Mouse (Mus musculus) NIH3T3 (cell line): ENCODE measurements around the gene Calhm3.
A peak's percentile ranks its signal among the peaks of the same experiment; 100 is the strongest.
"Not testable (repeated sequence)": the region's sequence is repeated elsewhere in the genome, so short reads cannot be mapped to it uniquely, and the experiment has no call there.

Source experiments
- DNase-seq: peaks from one replicate; pipeline ENCODE4 v3.0.0-alpha.2; 2012; ENCODE audit warnings: low read depth

Calhm3 gene

DNA sequence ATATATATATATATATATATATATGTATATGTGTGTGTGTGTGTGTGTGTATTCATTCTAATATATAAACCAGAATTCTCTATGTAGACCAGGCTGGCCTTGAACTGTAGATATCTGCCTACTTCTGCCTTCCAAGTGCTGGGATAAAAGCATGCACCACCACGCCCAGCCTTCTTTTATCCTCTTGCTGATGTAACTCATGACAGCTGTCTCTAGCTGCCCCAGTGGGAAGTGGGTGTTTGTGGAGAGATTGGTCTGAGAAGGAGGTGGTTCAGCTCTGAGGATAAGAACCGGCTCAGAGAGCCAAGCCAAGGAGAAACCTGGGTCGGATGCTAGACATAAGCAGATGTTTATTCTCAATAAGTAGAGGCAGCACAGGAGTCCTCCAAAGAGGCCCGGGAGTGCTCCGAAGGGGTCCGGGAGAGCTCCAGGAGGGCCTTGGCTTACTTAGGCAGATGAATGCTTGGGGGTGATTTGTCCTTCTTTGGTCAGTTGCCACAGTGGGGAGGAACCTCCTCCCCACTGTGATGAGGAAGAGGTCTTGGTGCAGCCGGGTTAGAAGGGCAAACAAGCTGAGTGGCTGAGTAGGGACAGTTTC is 10.2 kb upstream of the Calhm3 start:
- no peak for DNase-seq

DNA sequence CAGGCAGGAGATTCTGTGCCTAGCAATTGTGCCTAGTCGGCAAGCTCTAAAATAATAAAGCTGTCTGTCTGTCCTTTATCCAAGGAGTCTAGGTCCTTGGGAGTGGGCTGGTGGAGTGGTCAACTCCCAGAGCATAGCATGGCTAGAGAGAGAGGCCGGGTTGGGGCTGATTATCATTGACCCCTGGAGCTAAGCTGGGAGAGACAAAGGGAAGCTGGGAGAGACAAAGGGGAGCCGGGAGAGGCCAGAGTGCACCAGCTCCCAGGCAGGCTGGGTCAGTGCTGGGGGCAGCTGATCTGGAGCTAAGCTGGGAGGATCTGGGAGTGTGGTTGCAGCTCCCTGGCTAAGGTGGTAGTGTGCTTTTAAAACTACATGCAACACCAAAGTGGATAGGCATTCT is 9.2 kb upstream of the Calhm3 start:
- no peak for DNase-seq

DNA sequence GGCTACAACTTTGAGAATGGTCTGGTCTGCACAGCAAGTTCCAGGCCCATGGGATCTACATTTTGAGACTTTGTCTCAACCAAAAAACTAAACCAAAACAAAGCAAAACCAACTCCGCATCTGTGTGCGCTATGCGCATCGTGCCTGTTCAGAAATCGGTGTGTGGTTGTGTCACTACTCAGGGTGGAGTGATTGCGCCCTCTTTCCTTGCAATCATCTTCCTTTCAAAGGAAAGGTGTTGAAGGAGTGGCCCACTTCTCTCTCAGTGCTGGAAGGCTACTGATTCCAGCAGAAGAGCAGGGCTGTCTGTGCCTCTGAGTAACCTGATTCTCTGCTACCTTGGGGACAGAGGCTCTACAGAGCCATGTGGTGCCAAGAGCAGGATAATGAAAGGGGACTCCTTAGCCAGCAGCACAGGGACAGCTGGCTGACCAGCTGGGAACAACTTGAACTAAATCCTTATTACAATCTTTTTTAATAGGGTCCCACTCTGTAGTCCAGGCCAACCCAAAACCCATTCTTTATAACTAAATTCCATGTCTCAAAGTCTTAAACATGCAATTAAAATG is 5.7 kb upstream of the Calhm3 start:
- DNase-seq = no peak

- no peak for DNase-seq
Measured at GRCm38 (mm10) chr19:47161669-47162068, 4.1 kb upstream of the Calhm3 start.

GRCm38 (mm10) chr19:47153767-47154166 is 3.8 kb downstream of the Calhm3 start:
- no peak for DNase-seq

- DNase-seq = no peak
Measured at GRCm38 (mm10) chr19:47152062-47152369, 5.5 kb downstream of the Calhm3 start.

GRCm38 (mm10) chr19:47151332-47152061 is 6.1 kb downstream of the Calhm3 start:
- DNase-seq = no peak

DNA sequence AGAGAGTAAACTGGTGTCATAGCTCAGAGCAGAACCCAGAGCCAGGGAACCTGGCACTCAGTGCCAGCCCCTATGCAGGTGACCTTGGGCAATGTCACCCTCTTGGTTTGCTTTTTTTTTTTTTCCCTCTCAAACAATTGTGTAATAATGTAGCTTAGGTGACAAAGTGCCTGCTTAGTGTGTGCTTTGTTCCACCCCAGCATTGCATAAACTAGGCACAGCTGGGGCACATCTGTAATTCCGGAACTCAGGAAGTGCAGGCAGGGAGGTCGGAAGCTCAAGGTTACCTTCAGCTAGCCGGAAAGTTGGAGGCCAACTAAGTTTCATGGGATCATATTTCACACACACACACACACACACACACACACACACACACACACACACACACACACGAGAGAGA is 7.7 kb downstream of the Calhm3 start:
- DNase-seq = no peak

DNA sequence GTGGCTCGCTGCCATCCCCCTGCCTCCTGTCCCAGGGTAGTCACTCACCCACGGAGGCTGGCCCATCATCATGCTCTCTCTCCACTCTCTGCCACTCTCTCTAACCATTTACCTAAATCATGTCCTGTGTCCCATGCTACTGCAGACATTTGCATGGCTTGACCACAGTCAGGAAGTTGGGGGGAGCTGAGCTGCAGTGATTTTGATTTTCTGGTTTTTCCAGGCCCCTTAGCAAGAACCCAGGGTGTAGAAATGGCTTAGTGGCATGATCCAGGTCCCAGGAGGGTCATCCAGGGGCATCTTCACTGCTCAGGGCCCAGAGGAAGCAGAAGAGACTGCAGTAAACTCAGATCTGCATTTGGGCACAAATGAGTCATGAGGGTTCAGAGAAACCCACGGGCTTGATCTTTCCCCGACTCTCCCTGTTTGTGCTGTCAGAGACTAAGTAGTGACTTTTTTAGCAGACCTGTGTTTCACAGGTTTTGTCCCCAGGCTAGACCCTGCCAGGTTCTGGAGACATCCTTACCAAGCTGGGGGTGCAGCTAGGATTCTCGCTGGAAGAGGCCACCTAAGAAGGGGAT is 9.2 kb downstream of the Calhm3 start:
- no peak for DNase-seq

DNA sequence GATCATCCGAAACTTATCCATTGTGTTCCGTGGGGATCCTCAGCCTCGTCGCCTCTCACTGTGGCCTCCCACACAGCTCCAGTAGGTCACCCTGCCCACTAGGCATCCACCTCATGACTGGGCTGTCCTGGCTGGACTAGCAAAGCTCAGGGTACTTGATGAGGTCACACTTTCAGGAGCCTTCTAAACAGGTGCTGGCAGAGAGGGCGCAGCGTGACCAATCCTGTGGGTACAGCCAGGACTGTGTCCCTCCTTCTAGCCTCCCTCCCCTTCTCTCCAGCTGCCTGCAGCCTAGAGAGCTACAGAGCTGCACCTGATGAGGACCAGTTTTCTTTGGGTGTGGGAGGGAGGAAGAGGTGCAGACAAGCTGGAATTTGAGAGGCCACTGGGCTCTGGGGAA is 13.4 kb downstream of the Calhm3 start, which contains the start of gene Calhm1:
TSS of gene Calhm1 (minus strand) at position 101 of the 400 bp plus-strand sequence.
- DNase-seq = no peak

- peak; percentile 67 for DNase-seq
Measured at GRCm38 (mm10) chr19:47142438-47142837, 15.1 kb downstream of the Calhm3 start.

DNA sequence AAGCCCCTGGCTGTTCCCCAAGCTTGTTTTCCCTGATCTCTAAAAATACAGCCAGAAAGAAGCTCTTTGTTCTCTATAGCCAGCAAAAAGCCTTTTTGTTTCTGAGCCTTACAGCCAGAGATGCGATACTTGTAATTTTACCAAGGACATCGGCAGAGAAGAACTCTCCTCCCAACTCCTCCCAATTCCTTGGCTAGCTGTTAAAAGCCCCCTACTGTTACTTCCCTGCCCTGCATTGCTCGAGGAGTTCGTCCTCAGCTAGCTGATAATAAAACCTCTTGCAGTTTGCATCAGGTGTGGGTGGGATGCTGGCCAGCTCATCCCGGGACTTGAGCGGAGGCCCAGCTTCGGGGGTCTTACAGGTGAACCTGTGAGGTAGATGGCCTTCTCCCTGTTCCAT is 18.0 kb downstream of the Calhm3 start:
- not testable (repeated sequence) for DNase-seq

GRCm38 (mm10) chr19:47137771-47138421 is 19.7 kb downstream of the Calhm3 start, which contains the start of gene Calhm2:
Gene Calhm2 (minus strand): TSS chr19:47138294.
- DNase-seq = peak; percentile 65

- peak; percentile 72 for DNase-seq
Measured at GRCm38 (mm10) chr19:47137051-47137581, 20.4 kb downstream of the Calhm3 start.

DNA sequence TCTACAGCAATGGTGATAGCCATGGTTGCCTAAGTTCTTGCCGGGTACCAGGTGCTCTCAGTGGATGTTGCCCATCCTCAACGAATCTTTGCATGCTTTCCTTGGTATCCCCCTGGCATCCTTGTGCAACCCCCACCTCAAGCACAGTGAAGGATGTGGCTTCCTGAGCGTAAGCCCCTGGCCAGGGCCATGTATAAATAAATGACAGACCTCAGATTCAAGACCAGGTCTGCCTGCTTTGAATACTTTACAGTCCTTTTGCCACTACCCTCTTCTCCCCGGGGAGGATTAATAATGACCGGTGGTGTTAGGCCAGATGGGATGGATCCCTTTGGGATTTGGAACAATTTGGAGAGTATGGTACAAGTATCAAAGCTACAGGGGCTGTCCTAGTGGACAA is 21.4 kb downstream of the Calhm3 start:
- no peak for DNase-seq

DNA sequence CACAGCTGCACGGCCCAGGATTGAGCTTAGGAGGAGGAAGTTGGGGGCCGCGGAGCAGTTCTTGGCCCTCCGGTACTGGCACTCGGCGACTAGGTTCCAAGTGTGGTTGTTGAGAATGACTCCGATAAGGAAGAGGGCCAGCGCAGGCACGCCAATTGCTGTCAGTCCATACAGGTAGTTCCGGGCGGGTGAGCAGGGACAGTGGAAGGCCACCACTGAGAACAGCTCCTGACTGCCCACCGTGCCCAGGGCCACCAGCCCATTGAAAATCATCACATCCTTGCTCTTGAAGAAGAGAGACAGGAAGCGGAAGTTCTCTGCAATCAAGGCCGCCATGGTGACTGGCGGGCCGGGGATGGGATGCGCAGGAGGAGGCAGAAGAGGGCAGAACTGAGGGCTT is 22.0 kb downstream of the Calhm3 start:
- no peak for DNase-seq

GRCm38 (mm10) chr19:47133161-47133560 is 24.4 kb downstream of the Calhm3 start:
- no peak for DNase-seq

DNA sequence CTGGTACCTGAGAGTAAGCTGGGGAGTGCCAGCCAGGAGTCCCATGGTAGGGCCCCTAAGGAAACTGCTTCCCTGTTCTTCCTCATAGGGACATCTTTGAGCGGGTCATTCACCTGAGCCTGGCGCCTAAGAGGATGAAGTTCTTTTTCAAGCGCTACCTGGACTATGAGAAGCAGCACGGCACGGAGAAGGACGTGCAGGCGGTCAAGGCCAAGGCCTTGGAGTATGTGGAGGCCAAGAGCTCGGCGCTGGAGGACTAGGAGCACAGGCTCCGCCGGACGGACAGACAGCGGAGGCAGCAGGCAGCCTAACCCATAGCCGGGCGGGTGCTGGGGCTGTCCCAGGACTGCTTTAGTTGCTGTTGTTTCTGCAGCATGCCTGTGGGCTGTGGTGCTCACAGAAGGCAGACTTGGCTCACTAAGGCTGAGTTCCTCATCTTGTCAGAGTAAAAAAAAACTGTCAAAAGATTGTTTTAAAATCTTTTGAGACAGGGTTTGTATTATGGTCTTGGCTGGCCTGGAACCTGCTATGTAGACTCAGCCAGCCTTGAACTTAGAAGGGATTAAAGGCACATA is 26.9 kb downstream of the Calhm3 start:
- DNase-seq = no peak

GRCm38 (mm10) chr19:47128835-47129234 is 28.7 kb downstream of the Calhm3 start:
- no peak for DNase-seq

GRCm38 (mm10) chr19:47128164-47128563 is 29.4 kb downstream of the Calhm3 start:
- DNase-seq = no peak

DNA sequence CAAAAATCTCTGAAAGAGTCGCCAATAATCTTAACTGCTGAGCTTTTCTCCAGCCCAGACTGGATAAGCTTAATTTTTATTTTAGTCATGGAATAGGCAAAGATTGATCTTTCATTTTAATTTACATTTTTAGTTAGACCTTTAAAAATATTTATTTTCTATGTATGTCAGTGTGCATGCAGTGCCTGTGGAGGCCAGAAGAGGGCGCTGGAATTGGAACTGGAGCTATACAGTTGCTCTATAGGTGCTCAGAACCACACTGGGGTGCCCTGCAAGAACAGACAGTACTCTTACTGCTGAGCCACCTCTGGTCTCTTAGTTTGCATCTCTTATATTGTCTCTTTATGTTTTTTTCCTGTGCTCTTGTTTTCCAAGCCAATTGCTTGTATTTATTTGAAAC is 34.8 kb downstream of the Calhm3 start:
- peak; percentile 74 for DNase-seq

DNA sequence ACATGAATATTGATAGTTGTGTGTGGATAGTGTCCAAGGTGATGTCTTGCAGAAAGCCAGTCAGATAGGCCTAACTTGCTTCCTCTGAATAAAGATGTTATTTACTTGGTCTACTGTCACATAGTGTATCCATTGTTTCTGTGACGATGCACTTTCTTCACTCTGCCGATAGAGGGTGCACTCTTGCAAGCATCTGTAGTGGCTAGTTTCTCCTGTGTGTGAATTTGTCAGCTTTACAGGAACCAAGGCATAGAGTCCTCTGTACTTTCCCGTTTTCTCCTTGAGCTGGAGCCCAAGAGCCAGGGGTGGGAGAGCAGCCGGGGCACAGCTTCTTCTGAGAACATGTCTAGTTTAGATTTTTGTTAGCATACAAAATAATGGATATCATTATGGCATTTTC is 36.5 kb downstream of the Calhm3 start:
- DNase-seq = peak; percentile 71
